ENCODE assay signal across 37 mouse cellular contexts in genomic region chr4:48678793-48679192, GRCm38 (mm10). TPM values are rescaled to one million over a fixed set of nuclear protein-coding genes. Genes with fewer than 3 reads are reported as not detected.
"Had no signal": no experiment of that assay in that cellular context is flagged by ENCODE, and none has a peak within 500 bp of the region (broad histone marks: within the 10 kb centered on the region; RNA-seq: fewer than 3 reads in every experiment).

No protein-coding gene starts in this region.

- H3K4me1 ChIP-seq: limb, embryonic 13.5 days; liver, embryonic 13.5 days; liver, embryonic 15.5 days; megakaryocyte, embryonic 14.5 days; midbrain, embryonic 12.5 days; neural tube, embryonic 12.5 days; neural tube, embryonic 13.5 days had no signal

- H3K27me3 ChIP-seq: limb, embryonic 12.5 days; limb, embryonic 13.5 days; limb, embryonic 15.5 days; liver, embryonic 12.5 days; liver, embryonic 13.5 days; liver, embryonic 15.5 days; lung, embryonic 15.5 days; megakaryocyte, embryonic 14.5 days; midbrain, embryonic 12.5 days; midbrain, embryonic 13.5 days; midbrain, embryonic 15.5 days; neural tube, embryonic 12.5 days; neural tube, embryonic 13.5 days had no signal

- H3K4me2 ChIP-seq: limb, embryonic 12.5 days; limb, embryonic 13.5 days; limb, embryonic 15.5 days; liver, embryonic 11.5 days; liver, embryonic 12.5 days; liver, embryonic 13.5 days; liver, embryonic 15.5 days; lung, embryonic 14.5 days; lung, embryonic 15.5 days; midbrain, embryonic 12.5 days; midbrain, embryonic 13.5 days; midbrain, embryonic 15.5 days; neural tube, embryonic 12.5 days; neural tube, embryonic 13.5 days had no signal

- H3K36me3 ChIP-seq: liver, embryonic 12.5 days; liver, embryonic 13.5 days; liver, embryonic 15.5 days had no signal

- DNase-seq: left cerebral cortex, postnatal 4 days; liver; liver, embryonic 13.5 days; liver, postnatal 0 days; lung, adult 18-20 months; lung, adult 2 months; lung, embryonic 14.5 days; lung, postnatal 10 days; lung, postnatal 14 days; lung, postnatal 36 days; lung, postnatal 4 days; midbrain, embryonic 14.5 days had no signal

- H3K27ac ChIP-seq: left cerebral cortex, adult 2 months; limb, embryonic 12.5 days; limb, embryonic 13.5 days; limb, embryonic 15.5 days; liver, embryonic 12.5 days; liver, embryonic 13.5 days; liver, embryonic 14.5 days; liver, embryonic 15.5 days; lung, embryonic 15.5 days; macrophage; midbrain, embryonic 10.5 days; midbrain, embryonic 12.5 days; midbrain, embryonic 13.5 days; midbrain, embryonic 15.5 days; neural tube, embryonic 12.5 days; neural tube, embryonic 13.5 days had no signal

- H3K9ac ChIP-seq: limb, embryonic 12.5 days; limb, embryonic 13.5 days; limb, embryonic 15.5 days; liver, embryonic 12.5 days; liver, embryonic 13.5 days; liver, embryonic 14.5 days; liver, embryonic 15.5 days; liver, postnatal 0 days; lung, embryonic 14.5 days; lung, embryonic 15.5 days; midbrain, embryonic 12.5 days; midbrain, embryonic 13.5 days; midbrain, embryonic 15.5 days; neural tube, embryonic 12.5 days; neural tube, embryonic 13.5 days had no signal

- ATAC-seq: liver, embryonic 12.5 days; liver, postnatal 0 days; lung, postnatal 0 days; midbrain, embryonic 13.5 days; midbrain, embryonic 15.5 days; midbrain, embryonic 16.5 days had no signal

- H3K9me3 ChIP-seq: limb, embryonic 12.5 days; limb, embryonic 15.5 days; liver, embryonic 12.5 days; liver, embryonic 13.5 days; liver, embryonic 15.5 days; lung, embryonic 15.5 days; midbrain, embryonic 10.5 days; midbrain, embryonic 12.5 days; midbrain, embryonic 13.5 days; midbrain, embryonic 15.5 days; neural tube, embryonic 12.5 days; neural tube, embryonic 13.5 days had no signal

- H3K4me3 ChIP-seq: left cerebral cortex, adult 2 months; limb, embryonic 12.5 days; limb, embryonic 13.5 days; limb, embryonic 15.5 days; liver, embryonic 12.5 days; liver, embryonic 13.5 days; liver, embryonic 15.5 days; lung, embryonic 15.5 days; megakaryocyte, embryonic 14.5 days; midbrain, embryonic 10.5 days; midbrain, embryonic 12.5 days; midbrain, embryonic 13.5 days; midbrain, embryonic 15.5 days; myocyte; neural tube, embryonic 12.5 days; neural tube, embryonic 13.5 days had no signal

RNA-seq across cellular contexts. Expression of gene Cavin4, which starts 15.5 kb away (rescaled TPM):
- total RNA-seq: liver, adult 2 months; megakaryocyte progenitor cell, adult 5-6 weeks; megakaryocyte, adult 5-6 weeks; megakaryocyte-erythroid progenitor cell, adult 5-6 weeks; monocyte, adult 5-6 weeks had no signal
- polyA plus RNA-seq: liver, adult 2 months; macrophage had no signal
